In genomic region chr7:128744684-128745485, GRCm38 (mm10) we compare ENCODE assay signal across 8 mouse cellular contexts. TPM values are rescaled to one million over a fixed set of nuclear protein-coding genes. Genes with fewer than 3 reads are reported as not detected.
DNase-seq lines count a peak whose midpoint lies in the region; ATAC-seq lines count a peak whose summit lies in the region.

Gene Sec23ip (plus strand): TSS chr7:128744943.

- H3K27ac ChIP-seq in hindbrain, embryonic 12.5 days = peak within 1 kb of the TSS; percentile 70

- no peaks in the 10 kb centered on the region for H3K9me3 ChIP-seq in hindbrain, embryonic 12.5 days (replicated peaks)

- peaks cover 7% of the 10 kb centered on the region; the same call in 1 of the 2 replicates for H3K27me3 ChIP-seq in hindbrain, embryonic 12.5 days

- DNase-seq in NIH3T3 (ENCODE audit: low read depth) = peak; percentile 98
- peak; percentile 98 to 99 for DNase-seq in cerebellum, postnatal 10 days
- DNase-seq in frontal cortex, postnatal 10 days (ENCODE audit: low spot score in 2 of 2) = peak; percentile 97
- peak; percentile 95 to 99 for DNase-seq in layer of hippocampus, postnatal 14 days (ENCODE audit: low spot score in 2 of 2)
- peak; percentile 98 for DNase-seq in lung, postnatal 14 days
- peak; percentile 98 for DNase-seq in retina, adult 2 months (ENCODE audit: low read depth, low spot score)
- peak; percentile 96 to 97 for DNase-seq in thymus, postnatal 36 days

- WGBS in hindbrain, embryonic 12.5 days = under 1% methylated on average over 55 of the region's 55 CpGs

- H3K4me1 ChIP-seq in hindbrain, embryonic 12.5 days = peaks cover 26% of the 10 kb centered on the region

- peaks cover 1% of the 10 kb centered on the region for H3K36me3 ChIP-seq in hindbrain, embryonic 12.5 days

- ATAC-seq in hindbrain, embryonic 12.5 days (ENCODE audit: low FRiP score) = peak; percentile 90

- peak within 1 kb of the TSS; percentile 87 for H3K9ac ChIP-seq in hindbrain, embryonic 12.5 days

- H3K4me3 ChIP-seq in hindbrain, embryonic 12.5 days = peak within 1 kb of the TSS; percentile 88

- H3K4me2 ChIP-seq in hindbrain, embryonic 12.5 days (replicated peaks) = peak within 1 kb of the TSS; percentile 91

RNA-seq across cellular contexts. Expression of gene Sec23ip, which starts in this region (rescaled TPM):
- 43.9 and 44.3 TPM in 2 replicates for polyA plus RNA-seq in hindbrain, embryonic 12.5 days (2016; fragmentation: Nextera tagmentation; extraction: Ambion mirVana)
- 10 to 100 TPM; 47.2 to 49.3 TPM for total RNA-seq in layer of hippocampus, postnatal 14 days (2021)

Comparison
In these comparisons a context has a peak if more than half of its experiments do, and no peak if none do; other contexts are left out.
1. Peak in every context shown above with its lines: DNase-seq, ATAC-seq, H3K4me3 ChIP-seq and H3K27ac ChIP-seq.